Mouse (Mus musculus): ENCODE results near the gene Dnah5. TPM values are rescaled to one million over a fixed set of nuclear protein-coding genes. Genes with fewer than 3 reads are reported as not detected.
A peak's percentile ranks its signal among the peaks of the same experiment; 100 is the strongest.
"Not testable (repeated sequence)": the region's sequence is repeated elsewhere in the genome, so short reads cannot be mapped to it uniquely, and the experiment has no call there.

The Dnah5 gene
- polyA plus RNA-seq, 1 experiment from 2014 or later: 0.21 TPM

DNA sequence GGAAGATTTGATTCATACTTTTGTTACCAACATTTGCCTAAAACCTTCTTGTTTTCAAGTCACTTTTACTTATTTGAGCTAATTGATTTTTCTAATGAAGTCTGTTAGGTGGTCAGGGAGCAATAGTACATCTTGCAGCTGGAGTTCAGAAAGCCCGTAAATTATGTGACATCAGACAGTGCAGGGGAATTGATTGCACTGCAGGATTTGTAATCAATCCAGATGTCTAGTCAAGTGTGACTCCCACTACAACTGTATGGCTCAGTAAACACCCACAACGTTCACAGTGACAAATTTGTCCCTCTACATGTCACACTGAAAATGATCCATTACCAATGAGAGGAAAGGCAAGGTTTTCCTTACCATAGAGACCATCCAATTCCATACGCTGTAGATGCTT is 177.4 kb downstream of the Dnah5 start:
- Histone ChIP-seq H3K36me3 (ENCODE audit: control insufficient read depth, insufficient read depth, low read length) (no peaks in the 10 kb centered on the region), H3K4me1 (ENCODE audit: control insufficient read depth, insufficient read depth, low read length) (no peaks in the 10 kb centered on the region), H3K4me2 (ENCODE audit: low read length) (no peak overlapping the region), H3K9ac (ENCODE audit: low read depth, low read length) (no peak overlapping the region), H3K9me3 (replicated peaks; ENCODE audit: control insufficient read depth, low read length, poor library complexity, severe bottlenecking) (no peaks in the 10 kb centered on the region), H3K4me3 (ENCODE audit: low read depth, low read length) (no peak overlapping the region), H3K27ac (ENCODE audit: low read length) (no peak overlapping the region), H3K27me3 (ENCODE audit: control insufficient read depth, insufficient read depth, low read depth, low read length) (no peaks in the 10 kb centered on the region)
- ATAC-seq: no peak
- 73% methylated on average over 3 of the region's 3 CpGs for WGBS

DNA sequence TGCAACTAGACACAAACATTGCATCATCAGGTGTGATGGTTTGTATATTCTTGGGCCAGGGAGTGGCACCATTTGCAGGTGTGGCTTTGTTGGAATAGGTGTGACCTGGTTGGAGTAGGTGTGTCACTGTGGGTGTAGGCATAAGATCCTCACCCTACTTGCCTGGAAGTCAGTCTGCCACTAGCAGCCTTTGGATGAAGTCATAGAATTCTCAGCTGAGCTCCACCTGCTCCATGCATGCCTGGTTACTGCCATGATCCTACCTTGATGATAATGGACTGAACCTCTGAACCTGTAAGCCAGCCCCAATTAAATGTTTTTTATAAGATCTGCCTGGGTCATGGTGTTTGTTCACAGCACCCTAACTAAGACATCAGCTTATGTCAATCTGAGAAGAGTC is 190.2 kb downstream of the Dnah5 start:
- H3K4me3 ChIP-seq (ENCODE audit: low read depth, low read length); H3K27me3 ChIP-seq (ENCODE audit: control insufficient read depth, insufficient read depth, low read depth, low read length); ATAC-seq; H3K36me3 ChIP-seq (ENCODE audit: control insufficient read depth, insufficient read depth, low read length); H3K9me3 ChIP-seq (replicated peaks; ENCODE audit: control insufficient read depth, low read length, poor library complexity, severe bottlenecking); H3K27ac ChIP-seq (ENCODE audit: low read length); H3K4me2 ChIP-seq (ENCODE audit: low read length); H3K4me1 ChIP-seq (ENCODE audit: control insufficient read depth, insufficient read depth, low read length); H3K9ac ChIP-seq (ENCODE audit: low read depth, low read length): not testable (repeated sequence)

DNA sequence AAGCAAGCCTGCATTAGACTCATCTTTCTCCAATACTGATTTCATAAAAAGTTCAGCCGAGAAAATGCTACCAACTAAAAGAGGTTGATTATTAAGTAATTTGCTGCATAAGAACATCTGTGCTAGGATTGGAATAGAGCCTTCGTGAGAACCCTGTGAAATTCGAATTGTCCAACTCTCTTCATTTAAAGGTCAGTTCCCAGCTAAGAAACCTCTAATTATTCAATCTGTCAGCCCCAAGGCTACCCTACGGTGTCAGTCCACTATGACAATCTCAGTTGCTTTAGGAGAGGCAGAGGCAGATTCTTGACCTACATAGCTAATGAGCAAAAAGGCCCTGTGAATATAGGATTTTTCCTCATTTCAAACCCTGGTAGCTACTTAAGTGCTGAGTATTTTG is 191.9 kb downstream of the Dnah5 start:
- H3K36me3 ChIP-seq (ENCODE audit: control insufficient read depth, insufficient read depth, low read length): no peaks in the 10 kb centered on the region
- no peaks in the 10 kb centered on the region for H3K9me3 ChIP-seq (replicated peaks; ENCODE audit: control insufficient read depth, low read length, poor library complexity, severe bottlenecking)
- H3K4me3 ChIP-seq (ENCODE audit: low read depth, low read length): no peak overlapping the region
- no peaks in the 10 kb centered on the region for H3K27me3 ChIP-seq (ENCODE audit: control insufficient read depth, insufficient read depth, low read depth, low read length)
- no peak overlapping the region for H3K4me2 ChIP-seq (ENCODE audit: low read length)
- 82% methylated on average over 4 of the region's 4 CpGs for whole genome bisulfite sequencing
- H3K27ac ChIP-seq (ENCODE audit: low read length): no peak overlapping the region
- no peak overlapping the region for H3K9ac ChIP-seq (ENCODE audit: low read depth, low read length)
- peaks cover 7% of the 10 kb centered on the region; the same call in 1 of the 2 replicates for H3K4me1 ChIP-seq (ENCODE audit: control insufficient read depth, insufficient read depth, low read length)
- ATAC-seq: no peak

- Histone ChIP-seq H3K36me3 (ENCODE audit: control insufficient read depth, insufficient read depth, low read length) (no peaks in the 10 kb centered on the region), H3K4me1 (ENCODE audit: control insufficient read depth, insufficient read depth, low read length) (peaks cover 7% of the 10 kb centered on the region; the same call in 1 of the 2 replicates), H3K27me3 (ENCODE audit: control insufficient read depth, insufficient read depth, low read depth, low read length) (no peaks in the 10 kb centered on the region), H3K27ac (ENCODE audit: low read length) (no peak overlapping the region), H3K4me2 (ENCODE audit: low read length) (no peak overlapping the region), H3K9ac (ENCODE audit: low read depth, low read length) (no peak overlapping the region), H3K4me3 (ENCODE audit: low read depth, low read length) (no peak overlapping the region), H3K9me3 (replicated peaks; ENCODE audit: control insufficient read depth, low read length, poor library complexity, severe bottlenecking) (no peaks in the 10 kb centered on the region)
- WGBS: 70% methylated on average over 1 of the region's 1 CpGs
- peak; percentile 64; the same call in 1 of the 2 replicates for ATAC-seq
These were observed 194.9 kb downstream of the Dnah5 start for GRCm38 (mm10) chr15:28398472-28398871.

GRCm38 (mm10) chr15:28399258-28399657 is 195.7 kb downstream of the Dnah5 start:
- H3K27me3 ChIP-seq (ENCODE audit: control insufficient read depth, insufficient read depth, low read depth, low read length): no peaks in the 10 kb centered on the region
- no peak overlapping the region for H3K27ac ChIP-seq (ENCODE audit: low read length)
- WGBS: 43% methylated on average over 8 of the region's 8 CpGs
- H3K4me2 ChIP-seq (ENCODE audit: low read length): no peak overlapping the region
- no peaks in the 10 kb centered on the region for H3K36me3 ChIP-seq (ENCODE audit: control insufficient read depth, insufficient read depth, low read length)
- no peak for ATAC-seq
- H3K9ac ChIP-seq (ENCODE audit: low read depth, low read length): no peak overlapping the region
- H3K9me3 ChIP-seq (replicated peaks; ENCODE audit: control insufficient read depth, low read length, poor library complexity, severe bottlenecking): no peaks in the 10 kb centered on the region
- H3K4me3 ChIP-seq (ENCODE audit: low read depth, low read length): no peak overlapping the region
- H3K4me1 ChIP-seq (ENCODE audit: control insufficient read depth, insufficient read depth, low read length): peaks cover 7% of the 10 kb centered on the region; the same call in 1 of the 2 replicates

GRCm38 (mm10) chr15:28404630-28405029 is 201.1 kb downstream of the Dnah5 start:
- Histone ChIP-seq H3K9me3 (replicated peaks; ENCODE audit: control insufficient read depth, low read length, poor library complexity, severe bottlenecking) (no peaks in the 10 kb centered on the region), H3K4me3 (ENCODE audit: low read depth, low read length) (no peak overlapping the region), H3K27ac (ENCODE audit: low read length) (no peak overlapping the region), H3K4me1 (ENCODE audit: control insufficient read depth, insufficient read depth, low read length) (no peaks in the 10 kb centered on the region), H3K27me3 (ENCODE audit: control insufficient read depth, insufficient read depth, low read depth, low read length) (no peaks in the 10 kb centered on the region), H3K4me2 (ENCODE audit: low read length) (no peak overlapping the region), H3K9ac (ENCODE audit: low read depth, low read length) (no peak overlapping the region), H3K36me3 (ENCODE audit: control insufficient read depth, insufficient read depth, low read length) (no peaks in the 10 kb centered on the region)
- ATAC-seq: no peak
- 78% methylated on average over 3 of the region's 3 CpGs for WGBS

GRCm38 (mm10) chr15:28405136-28405535 is 201.6 kb downstream of the Dnah5 start:
- H3K4me1 ChIP-seq (ENCODE audit: control insufficient read depth, insufficient read depth, low read length): no peaks in the 10 kb centered on the region
- 60% methylated on average over 2 of the region's 2 CpGs for WGBS
- no peak for ATAC-seq
- H3K9me3 ChIP-seq (replicated peaks; ENCODE audit: control insufficient read depth, low read length, poor library complexity, severe bottlenecking): no peaks in the 10 kb centered on the region
- H3K9ac ChIP-seq (ENCODE audit: low read depth, low read length): no peak overlapping the region
- no peaks in the 10 kb centered on the region for H3K36me3 ChIP-seq (ENCODE audit: control insufficient read depth, insufficient read depth, low read length)
- no peaks in the 10 kb centered on the region for H3K27me3 ChIP-seq (ENCODE audit: control insufficient read depth, insufficient read depth, low read depth, low read length)
- no peak overlapping the region for H3K4me3 ChIP-seq (ENCODE audit: low read depth, low read length)
- H3K27ac ChIP-seq (ENCODE audit: low read length): no peak overlapping the region
- no peak overlapping the region for H3K4me2 ChIP-seq (ENCODE audit: low read length)

DNA sequence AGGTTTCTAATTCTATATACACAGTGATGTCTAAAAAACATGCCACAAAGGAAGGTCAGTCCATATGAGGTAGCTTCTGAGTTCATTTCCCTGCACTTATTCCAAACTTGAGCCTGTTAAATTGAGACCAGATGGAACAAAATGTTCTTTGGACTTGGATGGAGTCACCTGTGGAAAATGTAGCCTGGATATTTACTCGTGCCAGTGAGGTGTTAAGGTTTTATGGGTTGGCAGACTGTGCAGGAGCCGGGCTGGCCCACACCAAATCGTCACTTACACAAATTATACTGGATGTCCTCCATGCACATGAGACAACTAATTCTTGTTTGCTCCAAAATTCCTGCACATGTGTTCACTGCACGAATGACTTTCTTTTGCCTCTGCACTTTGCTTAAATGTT is 236.2 kb downstream of the Dnah5 start:
- Histone ChIP-seq H3K27me3 (ENCODE audit: control insufficient read depth, insufficient read depth, low read depth, low read length) (no peaks in the 10 kb centered on the region), H3K36me3 (ENCODE audit: control insufficient read depth, insufficient read depth, low read length) (no peaks in the 10 kb centered on the region), H3K4me3 (ENCODE audit: low read depth, low read length) (no peak overlapping the region), H3K9me3 (replicated peaks; ENCODE audit: control insufficient read depth, low read length, poor library complexity, severe bottlenecking) (no peaks in the 10 kb centered on the region), H3K4me2 (ENCODE audit: low read length) (no peak overlapping the region), H3K27ac (ENCODE audit: low read length) (no peak overlapping the region), H3K4me1 (ENCODE audit: control insufficient read depth, insufficient read depth, low read length) (no peaks in the 10 kb centered on the region), H3K9ac (ENCODE audit: low read depth, low read length) (no peak overlapping the region)
- ATAC-seq: no peak
- 89% methylated on average over 4 of the region's 4 CpGs for WGBS

GRCm38 (mm10) chr15:28444494-28444893 is 240.9 kb downstream of the Dnah5 start:
- Histone ChIP-seq H3K27ac (ENCODE audit: low read length) (no peak overlapping the region), H3K27me3 (ENCODE audit: control insufficient read depth, insufficient read depth, low read depth, low read length) (no peaks in the 10 kb centered on the region), H3K9me3 (replicated peaks; ENCODE audit: control insufficient read depth, low read length, poor library complexity, severe bottlenecking) (no peaks in the 10 kb centered on the region), H3K4me1 (ENCODE audit: control insufficient read depth, insufficient read depth, low read length) (no peaks in the 10 kb centered on the region), H3K36me3 (ENCODE audit: control insufficient read depth, insufficient read depth, low read length) (no peaks in the 10 kb centered on the region), H3K4me3 (ENCODE audit: low read depth, low read length) (no peak overlapping the region), H3K9ac (ENCODE audit: low read depth, low read length) (no peak overlapping the region), H3K4me2 (ENCODE audit: low read length) (no peak overlapping the region)
- 96% methylated on average over 4 of the region's 4 CpGs for WGBS
- ATAC-seq: no peak
